Mouse (Mus musculus): ENCODE results near the gene Pkp3.

Gene Pkp3

DNA sequence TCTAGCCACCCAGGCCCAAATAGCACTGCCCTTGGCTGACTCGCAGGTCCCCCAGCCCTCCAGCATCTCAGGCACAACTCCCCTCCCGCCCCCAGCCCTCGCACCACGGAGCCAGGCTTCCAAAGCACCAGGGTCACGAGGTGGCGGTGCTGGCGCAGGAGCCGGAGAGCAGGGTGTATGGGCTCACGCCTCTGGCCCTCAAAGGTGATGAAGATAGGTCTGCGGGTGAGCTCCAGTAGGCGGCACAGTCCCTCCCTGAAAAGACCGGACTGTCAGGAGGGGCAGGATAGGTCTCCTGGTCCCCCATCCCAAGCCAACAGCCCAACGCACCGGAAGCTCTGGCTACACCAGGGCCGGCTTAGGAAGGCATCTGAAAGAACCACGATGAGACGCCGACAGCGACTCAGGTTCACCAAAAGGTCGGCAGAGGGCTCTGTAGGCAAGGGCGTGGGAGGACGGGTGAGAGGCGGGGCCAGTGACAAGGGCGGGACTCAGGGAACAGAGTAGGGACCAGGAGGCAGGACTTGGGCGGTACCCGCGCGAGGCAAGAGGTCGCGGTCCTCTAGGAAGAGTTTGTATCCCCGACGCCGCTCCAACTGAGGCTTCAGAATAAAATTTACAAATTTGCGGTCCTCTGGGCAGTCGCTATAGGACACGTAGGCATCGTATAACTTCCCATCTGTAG, 14.2 kb downstream of the Pkp3 start:
- DNase-seq (ENCODE audit: extremely low read depth, low read depth) = peak; percentile 71

GRCm38 (mm10) chr7:141093950-141094349, 15.9 kb downstream of the Pkp3 start:
- DNase-seq (ENCODE audit: extremely low read depth, low read depth) = no peak

- DNase-seq (ENCODE audit: extremely low read depth, low read depth) = no peak
Observed at GRCm38 (mm10) chr7:141094487-141095205, 16.6 kb downstream of the Pkp3 start.

GRCm38 (mm10) chr7:141096021-141096420, 18.0 kb downstream of the Pkp3 start:
- DNase-seq (ENCODE audit: extremely low read depth, low read depth) = no peak

- DNase-seq (ENCODE audit: extremely low read depth, low read depth) = peak; percentile 86
Observed at GRCm38 (mm10) chr7:141096649-141097056, 18.6 kb downstream of the Pkp3 start.

- no peak for DNase-seq (ENCODE audit: extremely low read depth, low read depth)
Observed at GRCm38 (mm10) chr7:141097177-141097576, 19.2 kb downstream of the Pkp3 start.

- no peak for DNase-seq (ENCODE audit: extremely low read depth, low read depth)
Observed at GRCm38 (mm10) chr7:141099911-141100691, 22.1 kb downstream of the Pkp3 start, which contains the start of gene Sigirr. Gene Sigirr, minus strand, starts transcription at chr7:141100572.

DNA sequence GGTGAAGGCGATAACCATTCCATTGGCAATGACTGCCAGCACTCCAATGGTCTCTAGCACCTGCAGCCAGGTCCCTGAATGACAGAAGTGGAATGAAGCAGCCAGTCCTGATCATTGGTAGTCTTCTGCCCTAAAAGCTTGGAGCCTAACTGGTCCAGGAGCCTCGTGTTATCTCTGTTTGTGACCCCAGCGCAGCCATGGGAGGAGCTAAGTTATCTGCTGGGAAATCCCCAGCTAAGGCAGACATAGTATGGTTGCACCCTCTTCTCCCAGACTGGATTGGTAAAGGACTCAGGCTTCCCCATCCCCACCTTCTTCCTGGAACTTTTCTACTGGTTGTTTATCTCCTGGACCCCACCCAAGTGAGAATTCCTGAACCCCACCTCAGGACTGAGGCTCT, 25.1 kb downstream of the Pkp3 start:
- DNase-seq (ENCODE audit: extremely low read depth, low read depth) = no peak

DNA sequence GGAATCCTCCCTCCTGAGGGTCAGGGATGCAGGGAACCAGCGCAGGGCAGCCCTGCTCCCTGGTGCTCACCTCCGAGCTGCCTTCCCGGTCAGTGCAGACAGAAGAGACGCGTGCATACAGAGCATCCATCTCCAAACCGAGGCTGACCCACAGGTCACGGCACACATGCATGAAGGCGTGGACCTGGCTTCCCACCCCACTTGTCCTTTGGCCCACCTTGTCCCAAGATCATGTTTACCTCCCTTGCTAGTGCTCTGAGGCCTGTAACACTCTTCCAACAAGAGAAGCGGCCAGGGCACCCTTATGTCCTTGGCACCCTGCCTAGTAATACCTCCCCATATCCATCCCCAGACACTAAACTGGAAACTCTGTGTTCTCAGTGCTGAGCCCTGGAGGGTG, 37.9 kb downstream of the Pkp3 start:
- DNase-seq (ENCODE audit: extremely low read depth, low read depth) = no peak

- no peak for DNase-seq (ENCODE audit: extremely low read depth, low read depth)
Observed at GRCm38 (mm10) chr7:141117636-141118035, 39.6 kb downstream of the Pkp3 start, which contains the start of gene Ano9. Gene Ano9, minus strand, starts transcription at chr7:141117806.

DNA sequence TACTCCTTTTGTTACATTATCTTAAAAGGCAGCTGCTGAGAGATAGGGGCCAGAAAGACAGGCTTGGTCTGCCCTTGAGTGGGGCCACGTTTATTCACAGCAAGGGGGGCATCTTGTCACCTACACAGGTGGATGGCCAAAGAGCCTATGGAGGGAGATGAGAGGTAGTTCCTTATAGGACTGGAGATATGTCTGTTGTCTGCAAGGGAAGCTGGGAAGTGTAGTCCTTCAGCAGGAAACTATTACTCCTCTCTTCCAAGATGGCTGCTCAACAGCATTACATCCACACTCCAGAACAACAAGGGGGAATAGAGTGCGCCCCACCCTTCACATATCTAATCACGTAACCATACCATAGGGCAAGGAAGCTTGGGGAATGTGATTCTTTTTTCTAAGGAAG, 41.5 kb downstream of the Pkp3 start:
- no peak for DNase-seq (ENCODE audit: extremely low read depth, low read depth)

GRCm38 (mm10) chr7:141120605-141121004, 42.6 kb downstream of the Pkp3 start:
- DNase-seq (ENCODE audit: extremely low read depth, low read depth) = no peak

- no peak for DNase-seq (ENCODE audit: extremely low read depth, low read depth)
Observed at GRCm38 (mm10) chr7:141121051-141121531, 43.1 kb downstream of the Pkp3 start.

DNA sequence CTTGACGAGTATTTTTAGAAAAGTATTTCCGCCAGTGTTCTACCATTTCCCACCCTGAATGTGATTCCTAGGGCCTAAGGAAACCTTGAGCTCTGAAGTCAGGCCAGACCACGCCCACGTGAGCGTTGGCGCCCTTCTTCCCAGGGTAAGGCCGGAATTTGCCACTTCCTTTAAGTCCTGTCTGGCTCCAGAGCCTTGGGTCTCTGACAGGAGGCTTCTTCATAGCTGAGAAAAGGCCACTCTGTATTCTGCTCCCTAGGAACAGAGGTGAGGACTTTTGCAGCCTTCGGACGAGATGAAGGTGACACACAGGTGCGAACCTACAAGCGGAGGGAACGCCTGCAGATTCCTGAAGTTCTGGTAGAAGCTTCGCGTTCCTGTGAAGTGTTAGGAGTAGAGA, 44.2 kb downstream of the Pkp3 start, which contains the start of gene Ptdss2:
Ptdss2 (plus strand) TSS at position 138 of the 400 bp plus-strand sequence.
- no peak for DNase-seq (ENCODE audit: extremely low read depth, low read depth)

DNA sequence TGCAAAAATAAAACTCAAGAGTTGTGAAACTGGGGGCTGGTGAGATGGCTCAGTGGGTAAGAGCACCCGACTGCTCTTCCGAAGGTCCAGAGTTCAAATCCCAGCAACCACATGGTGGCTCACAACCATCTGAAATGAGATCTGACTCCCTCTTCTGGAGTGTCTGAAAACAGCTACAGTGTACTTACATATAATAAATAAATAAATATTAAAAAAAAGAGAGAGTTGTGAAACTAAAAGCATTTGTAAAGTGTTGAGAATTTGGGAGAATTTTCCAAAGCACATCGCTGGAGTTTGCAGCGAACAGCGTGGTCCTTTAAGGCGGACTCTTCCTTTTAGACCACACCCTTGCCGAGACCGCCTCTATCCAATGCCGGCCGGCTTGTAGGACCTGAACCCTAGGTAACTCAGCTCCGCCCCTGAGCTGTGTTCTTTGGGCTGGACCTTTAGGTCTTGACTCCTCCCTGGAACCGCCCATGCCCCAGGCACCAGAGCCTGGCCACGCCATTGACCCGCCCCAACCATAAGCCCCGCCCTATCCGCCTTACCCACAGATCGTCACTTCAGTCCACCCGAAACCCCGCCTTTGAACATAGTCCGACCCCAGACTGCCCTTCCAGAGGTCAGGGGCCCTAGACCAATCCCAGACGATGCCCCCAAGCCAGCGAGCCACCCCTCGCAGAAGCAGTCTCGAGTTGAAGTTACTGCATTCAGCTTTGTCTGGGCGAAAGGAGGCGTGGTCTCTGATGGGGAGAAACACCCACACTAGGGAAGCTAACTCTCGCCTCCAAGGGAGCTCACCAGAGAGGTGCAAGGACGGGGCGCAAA, 44.9 kb downstream of the Pkp3 start:
- peak; percentile 93 for DNase-seq (ENCODE audit: extremely low read depth, low read depth)

DNA sequence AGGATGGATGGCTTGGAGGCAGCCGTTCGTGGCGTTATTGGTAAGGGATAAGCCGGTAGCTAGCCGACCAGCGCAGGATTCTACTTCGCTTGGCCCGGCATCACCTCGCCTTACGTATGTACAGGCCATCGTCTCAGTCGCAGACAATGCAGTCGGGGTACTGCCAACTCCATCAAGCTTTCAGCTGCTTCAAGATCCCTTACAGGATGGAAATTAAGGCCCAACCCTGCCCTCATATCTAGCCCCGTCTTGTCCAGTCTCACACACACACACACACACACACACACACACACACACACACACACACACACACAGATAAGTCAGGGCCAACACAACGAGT, 45.5 kb downstream of the Pkp3 start:
- DNase-seq (ENCODE audit: extremely low read depth, low read depth) = no peak

- DNase-seq (ENCODE audit: extremely low read depth, low read depth) = peak; percentile 93
Observed at GRCm38 (mm10) chr7:141131024-141131820, 53.2 kb downstream of the Pkp3 start.

- DNase-seq (ENCODE audit: extremely low read depth, low read depth) = peak; percentile 66
Observed at GRCm38 (mm10) chr7:141131904-141132755, 54.1 kb downstream of the Pkp3 start.

All from MEL-GATA-1-ER (cell line).